Mouse (Mus musculus): Measurements from ENCODE around the gene Sbno2. TPM values are rescaled to one million over a fixed set of nuclear protein-coding genes. Genes with fewer than 3 reads are reported as not detected.
A peak's percentile ranks its signal among the peaks of the same experiment; 100 is the strongest.

Gene Sbno2
- total and polyA plus RNA-seq, 3 experiments = 9.7 to 24.2 (median 22.6) TPM

GRCm38 (mm10) chr10:80030736-80031135 lies 74.6 kb downstream of the Sbno2 start:
- dilution Hi-C loops (cut with MboI; ENCODE audit: extremely low pct_ligation_motif_present, extremely low pct_unique_long_range_greater_than_20kb, low sequenced_read_pairs) = no loop called here
- in situ Hi-C loops (cut with MboI; ENCODE audit: low pct_ligation_motif_present, low pct_unique_long_range_greater_than_20kb, low sequenced_read_pairs) = no loop called here

GRCm38 (mm10) chr10:80030191-80030590 lies 75.2 kb downstream of the Sbno2 start:
- H3K36me3 ChIP-seq (replicated peaks in 1 of 2; ENCODE audit: control insufficient read depth in 1 of 2, insufficient read depth in 1 of 2, low read length in 1 of 2) = peaks cover 59 to 78% of the 10 kb centered on the region in 2 experiments
- in situ Hi-C loops (cut with MboI; ENCODE audit: low pct_ligation_motif_present, low pct_unique_long_range_greater_than_20kb, low sequenced_read_pairs) = no loop called here
- no peak overlapping the region for H3K4me2 ChIP-seq (ENCODE audit: insufficient read depth, low read depth, poor library complexity, severe bottlenecking)
- no peak overlapping the region for H3K4me3 ChIP-seq (replicated peaks in 1 of 3; ENCODE audit: low read depth in 2 of 3, low read length in 2 of 3, poor library complexity in 1 of 3)
- no peaks in the 10 kb centered on the region for H3K79me2 ChIP-seq (replicated peaks; ENCODE audit: control insufficient read depth, extremely low read depth, insufficient read depth, poor library complexity, severe bottlenecking)
- no peaks in the 10 kb centered on the region for H3K27me3 ChIP-seq (replicated peaks)
- DNase-seq (ENCODE audit: extremely low read depth) = no peak
- dilution Hi-C loops (cut with MboI; ENCODE audit: extremely low pct_ligation_motif_present, extremely low pct_unique_long_range_greater_than_20kb, low sequenced_read_pairs) = no loop called here
- no peaks in the 10 kb centered on the region for H3K9me3 ChIP-seq (replicated peaks; ENCODE audit: low read length)
- H3K27ac ChIP-seq (ENCODE audit: insufficient read depth, low read depth) = no peak overlapping the region; the same call in 1 of the 2 replicates
- H3K9ac ChIP-seq (ENCODE audit: insufficient read depth, low read depth) = no peak overlapping the region
- TF ChIP-seq SIN3A (IDR thresholded peaks at IDR 0.05; ENCODE audit: low read length) = no peak
- TF ChIP-seq MYC (IDR thresholded peaks at IDR 0.05; ENCODE audit: low read depth, low read length) = no peak
- TF ChIP-seq USF1 (IDR thresholded peaks at IDR 0.05; ENCODE audit: low read depth, low read length) = no peak
- no peak for TF ChIP-seq MEF2A (IDR thresholded peaks at IDR 0.05; ENCODE audit: borderline replicate concordance, low read depth, low read length)
- no peak for TF ChIP-seq RCOR1 (conservative IDR thresholded peaks at IDR 0.05; ENCODE audit: low read depth, low read length)
- no peak for TF ChIP-seq ZNF384 (IDR thresholded peaks at IDR 0.05; ENCODE audit: low read depth, low read length)
- no peak for TF ChIP-seq MXI1 (IDR thresholded peaks at IDR 0.05; ENCODE audit: low read depth, low read length)
- no peak for TF ChIP-seq EP300 (IDR thresholded peaks at IDR 0.05; ENCODE audit: low read length)
- no peak for TF ChIP-seq PAX5 (IDR thresholded peaks at IDR 0.05; ENCODE audit: low read length)
- no peak for TF ChIP-seq RAD21 (IDR thresholded peaks at IDR 0.05; ENCODE audit: low read depth, low read length)
- peaks cover 38 to 68% of the 10 kb centered on the region in 2 experiments for H3K4me1 ChIP-seq (ENCODE audit: control insufficient read depth in 1 of 2, insufficient read depth in 2 of 2)

More at GRCm38 (mm10) chr10:80030736-80031135, 74.6 kb downstream of the Sbno2 start:
- peaks cover 60 to 79% of the 10 kb centered on the region in 2 experiments for H3K36me3 ChIP-seq (replicated peaks in 1 of 2; ENCODE audit: control insufficient read depth in 1 of 2, insufficient read depth in 1 of 2, low read length in 1 of 2)
- H3K27me3 ChIP-seq (replicated peaks) = no peaks in the 10 kb centered on the region
- no peaks in the 10 kb centered on the region for H3K79me2 ChIP-seq (replicated peaks; ENCODE audit: control insufficient read depth, extremely low read depth, insufficient read depth, poor library complexity, severe bottlenecking)
- H3K4me3 ChIP-seq (replicated peaks in 1 of 3; ENCODE audit: low read depth in 2 of 3, low read length in 2 of 3, poor library complexity in 1 of 3) = no peak overlapping the region
- H3K4me1 ChIP-seq (ENCODE audit: control insufficient read depth in 1 of 2, insufficient read depth in 2 of 2) = peaks cover 35 to 65% of the 10 kb centered on the region in 2 experiments
- DNase-seq (ENCODE audit: extremely low read depth) = no peak
- H3K27ac ChIP-seq (ENCODE audit: insufficient read depth, low read depth) = peak overlapping the region; percentile 30; the same call in 1 of the 2 replicates
- TF ChIP-seq ZKSCAN1 (IDR thresholded peaks at IDR 0.05; ENCODE audit: borderline replicate concordance, low read depth, low read length) (no peak), KAT2A (IDR thresholded peaks at IDR 0.05; ENCODE audit: insufficient replicate concordance, low read length) (no peak), CHD1 (IDR thresholded peaks at IDR 0.05; ENCODE audit: low read depth, low read length) (no peak), PAX5 (IDR thresholded peaks at IDR 0.05; ENCODE audit: low read length) (no peak), HCFC1 (IDR thresholded peaks at IDR 0.05; ENCODE audit: low read depth, low read length) (no peak), TBP (conservative IDR thresholded peaks at IDR 0.05; ENCODE audit: low read depth, low read length) (no peak), EP300 (IDR thresholded peaks at IDR 0.05; ENCODE audit: low read length) (no peak), MAFK (IDR thresholded peaks at IDR 0.05; ENCODE audit: insufficient replicate concordance, low read length) (no peak), BHLHE40 (IDR thresholded peaks at IDR 0.05; ENCODE audit: low read depth, low read length) (no peak), SIN3A (IDR thresholded peaks at IDR 0.05; ENCODE audit: low read length) (no peak)
- H3K9ac ChIP-seq (ENCODE audit: insufficient read depth, low read depth) = no peak overlapping the region
- H3K4me2 ChIP-seq (ENCODE audit: insufficient read depth, low read depth, poor library complexity, severe bottlenecking) = no peak overlapping the region
- H3K9me3 ChIP-seq (replicated peaks; ENCODE audit: low read length) = no peaks in the 10 kb centered on the region

Measured in CH12.LX (cell line).